Mouse (Mus musculus): Measurements from ENCODE around the gene Arhgef1. TPM values are rescaled to one million over a fixed set of nuclear protein-coding genes. Genes with fewer than 3 reads are reported as not detected.

The Arhgef1 gene
- polyA plus RNA-seq, 1 experiment: 39.6 TPM

DNA sequence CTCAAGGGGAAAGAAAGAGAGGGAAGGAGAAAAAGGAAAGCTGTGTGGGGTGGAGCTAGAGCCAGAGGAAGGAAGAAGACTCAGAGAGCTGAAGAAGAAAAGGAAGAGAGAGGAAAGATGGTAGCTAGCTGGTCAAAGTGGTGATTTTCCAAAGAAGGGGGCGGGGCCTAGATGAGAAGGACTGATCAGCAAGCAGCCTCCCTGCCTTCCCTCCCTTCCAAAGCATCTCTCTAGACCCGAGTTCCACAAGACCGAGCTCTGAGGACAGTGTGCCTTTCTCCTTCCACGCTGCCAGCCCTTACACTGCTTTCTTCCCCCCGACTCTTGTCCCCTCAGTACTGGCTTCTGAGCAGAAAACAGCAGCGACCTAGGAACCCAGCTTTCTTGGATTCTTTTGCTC, 38.6 kb upstream of the Arhgef1 start:
- no peak for TF ChIP-seq CTCF (IDR thresholded peaks at IDR 0.05; ENCODE audit: control insufficient read depth, insufficient read depth, insufficient replicate concordance, low read depth, low read length)
- no peak for TF ChIP-seq POLR2A (IDR thresholded peaks at IDR 0.05; ENCODE audit: control insufficient read depth, low read depth, low read length)
- H3K4me1 ChIP-seq (ENCODE audit: control insufficient read depth, insufficient read depth, low read length): no peaks in the 10 kb centered on the region
- no peaks in the 10 kb centered on the region; the same call in 1 of the 2 replicates for H3K36me3 ChIP-seq (ENCODE audit: control insufficient read depth, insufficient read depth, low read length)
- H3K4me3 ChIP-seq (ENCODE audit: control insufficient read depth, low read depth, low read length): no peak overlapping the region
- no peak overlapping the region for H3K27ac ChIP-seq (ENCODE audit: control insufficient read depth, insufficient read depth, low read depth, low read length)
- H3K27me3 ChIP-seq (ENCODE audit: control insufficient read depth, insufficient read depth, low read length): no peaks in the 10 kb centered on the region

DNA sequence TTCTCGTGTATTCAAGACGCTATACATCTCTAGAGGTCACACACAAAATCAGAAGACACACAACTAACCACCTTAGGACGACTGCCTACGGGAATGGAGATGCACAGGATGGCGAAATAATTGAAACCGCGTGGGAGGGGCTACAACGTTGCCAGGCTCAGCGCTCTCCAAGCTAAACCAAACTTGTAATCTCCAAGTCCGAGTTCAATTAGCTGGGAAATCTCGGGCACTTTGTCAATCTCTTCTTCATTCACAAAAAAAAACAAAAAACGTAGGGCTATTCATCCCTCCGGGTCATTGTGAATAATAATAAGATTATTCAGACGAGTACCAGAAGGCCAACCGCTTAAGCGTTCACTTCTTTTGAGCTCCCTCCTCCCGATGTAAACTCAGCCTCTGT, 33.6 kb upstream of the Arhgef1 start:
- no peak for TF ChIP-seq CTCF (IDR thresholded peaks at IDR 0.05; ENCODE audit: control insufficient read depth, insufficient read depth, insufficient replicate concordance, low read depth, low read length)
- Histone ChIP-seq H3K27me3 (ENCODE audit: control insufficient read depth, insufficient read depth, low read length) (no peaks in the 10 kb centered on the region), H3K4me3 (ENCODE audit: control insufficient read depth, low read depth, low read length) (peak overlapping the region; percentile 93), H3K4me1 (ENCODE audit: control insufficient read depth, insufficient read depth, low read length) (no peaks in the 10 kb centered on the region), H3K36me3 (ENCODE audit: control insufficient read depth, insufficient read depth, low read length) (no peaks in the 10 kb centered on the region; the same call in 1 of the 2 replicates), H3K27ac (ENCODE audit: control insufficient read depth, insufficient read depth, low read depth, low read length) (peak overlapping the region; percentile 96)

DNA sequence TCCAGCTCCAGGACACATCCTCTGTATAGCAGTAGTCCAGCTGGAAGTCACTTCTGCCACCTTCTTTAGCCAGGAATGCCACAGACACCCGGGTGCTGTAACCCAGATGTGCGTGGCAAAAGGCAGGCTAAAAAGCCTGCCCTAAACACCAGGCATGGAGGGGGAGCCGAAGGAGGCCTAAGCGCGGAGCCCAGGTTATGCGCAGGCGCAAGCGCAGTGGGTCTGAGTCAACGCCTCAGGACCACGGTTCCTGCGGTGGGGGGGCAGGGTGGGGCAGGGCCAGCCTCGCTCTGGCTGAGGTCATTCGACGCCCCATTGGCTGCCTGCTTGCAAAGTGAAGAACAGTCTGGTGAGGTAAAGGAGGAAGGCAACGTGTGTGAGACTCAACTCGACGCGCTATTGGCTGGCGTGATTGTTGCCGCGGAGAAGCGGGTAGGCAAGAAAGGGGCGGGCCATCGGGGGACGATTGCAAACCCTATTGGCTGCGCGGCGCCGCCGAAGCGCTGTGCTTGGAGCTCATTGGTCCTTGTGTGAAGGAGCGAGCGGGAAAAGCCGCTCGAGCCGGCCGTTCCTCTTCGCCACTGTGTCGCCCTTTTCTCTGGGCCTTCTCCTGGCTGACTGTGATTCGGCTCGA, 33.1 kb upstream of the Arhgef1 start, which contains the start of the genes Lypd4 and Dmrtc2:
Gene Lypd4 (minus strand): TSS at position 410 of the 634 bp plus-strand sequence.
Gene Dmrtc2 (plus strand): TSS at position 526 of the 634 bp plus-strand sequence.
- Histone ChIP-seq H3K4me3 (ENCODE audit: control insufficient read depth, low read depth, low read length) (peak within 1 kb of the TSS; percentile 93), H3K36me3 (ENCODE audit: control insufficient read depth, insufficient read depth, low read length) (no peaks in the 10 kb centered on the region; the same call in 1 of the 2 replicates), H3K27me3 (ENCODE audit: control insufficient read depth, insufficient read depth, low read length) (no peaks in the 10 kb centered on the region), H3K27ac (ENCODE audit: control insufficient read depth, insufficient read depth, low read depth, low read length) (peak within 1 kb of the TSS; percentile 96), H3K4me1 (ENCODE audit: control insufficient read depth, insufficient read depth, low read length) (no peaks in the 10 kb centered on the region)
- TF ChIP-seq POLR2A (IDR thresholded peaks at IDR 0.05; ENCODE audit: control insufficient read depth, low read depth, low read length) (peak; percentile 88), CTCF (IDR thresholded peaks at IDR 0.05; ENCODE audit: control insufficient read depth, insufficient read depth, insufficient replicate concordance, low read depth, low read length) (no peak)

DNA sequence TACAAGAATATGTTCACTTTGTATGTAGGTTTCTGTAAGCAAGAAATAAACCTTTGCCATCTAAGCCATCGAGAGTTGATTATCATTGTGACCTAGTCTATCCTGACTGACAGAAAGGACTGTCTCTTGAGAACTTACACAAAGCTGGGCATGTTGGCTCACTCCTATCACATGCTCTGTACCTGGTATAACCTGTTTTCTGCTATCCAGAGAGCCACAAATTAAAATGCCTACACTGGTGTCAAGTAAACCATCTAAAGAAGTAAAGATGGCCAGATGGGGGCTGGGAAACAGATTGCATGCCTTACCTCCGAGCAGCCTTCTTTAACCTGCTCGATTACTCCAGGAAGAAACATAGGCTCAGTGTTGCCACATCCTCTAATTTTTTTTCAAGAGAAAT, 25.1 kb upstream of the Arhgef1 start:
- Histone ChIP-seq H3K27me3 (ENCODE audit: control insufficient read depth, insufficient read depth, low read length) (no peaks in the 10 kb centered on the region), H3K27ac (ENCODE audit: control insufficient read depth, insufficient read depth, low read depth, low read length) (no peak overlapping the region), H3K36me3 (ENCODE audit: control insufficient read depth, insufficient read depth, low read length) (no peaks in the 10 kb centered on the region), H3K4me1 (ENCODE audit: control insufficient read depth, insufficient read depth, low read length) (no peaks in the 10 kb centered on the region; the same call in 1 of the 2 replicates), H3K4me3 (ENCODE audit: control insufficient read depth, low read depth, low read length) (no peak overlapping the region)
- no peak for TF ChIP-seq POLR2A (IDR thresholded peaks at IDR 0.05; ENCODE audit: control insufficient read depth, low read depth, low read length)
- no peak for TF ChIP-seq CTCF (IDR thresholded peaks at IDR 0.05; ENCODE audit: control insufficient read depth, insufficient read depth, insufficient replicate concordance, low read depth, low read length)

DNA sequence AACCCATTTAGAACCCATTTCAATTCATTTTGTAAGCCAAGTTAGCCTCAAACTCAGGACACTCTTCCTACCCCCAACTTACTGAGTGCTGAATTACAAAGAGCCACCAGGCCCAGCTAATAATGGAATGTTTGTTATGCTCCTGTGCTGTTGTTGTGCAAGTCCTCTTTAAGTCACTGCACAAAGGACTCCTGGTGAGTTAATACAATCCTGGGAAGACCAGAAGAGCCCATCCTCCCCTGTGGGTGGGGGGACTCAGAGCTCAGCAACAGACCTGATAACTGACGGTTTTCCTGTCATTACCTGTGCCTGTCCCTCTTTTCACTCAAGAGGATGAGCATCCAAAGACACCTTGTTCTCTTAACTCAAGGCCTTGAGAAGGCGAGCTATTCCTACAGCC, 23.1 kb upstream of the Arhgef1 start:
- Histone ChIP-seq H3K27ac (ENCODE audit: control insufficient read depth, insufficient read depth, low read depth, low read length) (no peak overlapping the region), H3K36me3 (ENCODE audit: control insufficient read depth, insufficient read depth, low read length) (no peaks in the 10 kb centered on the region), H3K27me3 (ENCODE audit: control insufficient read depth, insufficient read depth, low read length) (no peaks in the 10 kb centered on the region), H3K4me3 (ENCODE audit: control insufficient read depth, low read depth, low read length) (no peak overlapping the region), H3K4me1 (ENCODE audit: control insufficient read depth, insufficient read depth, low read length) (no peaks in the 10 kb centered on the region; the same call in 1 of the 2 replicates)
- no peak for TF ChIP-seq CTCF (IDR thresholded peaks at IDR 0.05; ENCODE audit: control insufficient read depth, insufficient read depth, insufficient replicate concordance, low read depth, low read length)
- TF ChIP-seq POLR2A (IDR thresholded peaks at IDR 0.05; ENCODE audit: control insufficient read depth, low read depth, low read length): no peak

DNA sequence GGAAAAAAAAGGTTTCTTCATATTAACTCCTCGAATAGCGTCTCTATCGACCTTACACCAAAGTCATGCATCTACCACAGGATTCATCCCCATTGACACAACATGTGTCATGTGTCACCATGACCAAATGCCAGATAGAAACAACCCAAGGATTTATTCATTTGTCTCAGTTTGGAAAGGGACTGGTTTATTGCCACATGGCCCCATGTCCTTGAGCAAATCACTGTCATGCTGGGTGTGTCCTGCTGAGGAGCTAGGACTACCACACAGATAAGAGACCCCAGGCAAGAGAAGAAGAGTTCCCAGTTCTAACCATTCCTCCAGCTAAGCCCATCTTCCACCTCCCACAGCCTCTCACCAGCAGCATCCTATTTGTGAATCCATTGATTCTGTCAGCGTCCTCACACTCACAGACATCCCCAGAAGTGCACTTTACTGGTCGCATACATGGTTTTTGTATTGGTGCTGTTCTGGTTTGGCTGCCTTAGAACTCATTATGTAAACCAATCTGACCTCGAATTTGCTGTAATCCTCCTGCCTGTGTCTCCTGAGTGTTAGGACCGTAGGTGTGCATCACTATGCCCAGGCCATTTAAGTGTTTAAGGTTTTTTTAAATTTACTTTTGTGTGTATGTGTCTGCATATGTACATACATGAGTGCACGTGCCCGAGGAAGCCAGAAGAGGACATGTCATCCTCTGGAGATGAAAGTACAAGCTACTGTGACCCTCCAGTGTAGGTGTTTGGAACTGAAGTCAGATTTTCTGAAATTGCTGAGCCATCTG, 20.1 kb upstream of the Arhgef1 start:
- no peak overlapping the region; the same call in 1 of the 2 replicates for H3K4me3 ChIP-seq (ENCODE audit: control insufficient read depth, low read depth, low read length)
- H3K27me3 ChIP-seq (ENCODE audit: control insufficient read depth, insufficient read depth, low read length): no peaks in the 10 kb centered on the region
- peaks cover 3% of the 10 kb centered on the region; the same call in 1 of the 2 replicates for H3K36me3 ChIP-seq (ENCODE audit: control insufficient read depth, insufficient read depth, low read length)
- H3K4me1 ChIP-seq (ENCODE audit: control insufficient read depth, insufficient read depth, low read length): peaks cover 9% of the 10 kb centered on the region
- no peak overlapping the region for H3K27ac ChIP-seq (ENCODE audit: control insufficient read depth, insufficient read depth, low read depth, low read length)
- no peak for TF ChIP-seq POLR2A (IDR thresholded peaks at IDR 0.05; ENCODE audit: control insufficient read depth, low read depth, low read length)
- TF ChIP-seq CTCF (IDR thresholded peaks at IDR 0.05; ENCODE audit: control insufficient read depth, insufficient read depth, insufficient replicate concordance, low read depth, low read length): no peak

Data from testis, adult 2 months (tissue).